8 mouse cellular contexts compared by ENCODE assay signal in genomic region chr17:12265969-12266925, GRCm38 (mm10). TPM values are rescaled to one million over a fixed set of nuclear protein-coding genes. Genes with fewer than 3 reads are reported as not detected.
DNase-seq lines count a peak whose midpoint lies in the region; ATAC-seq and TF ChIP-seq lines count a peak whose summit lies in the region.

No protein-coding gene starts in this region.

- H3K9me3 ChIP-seq in ES-E14 (ENCODE audit: control insufficient read depth, insufficient read depth, low read depth, low read length): no peaks in the 10 kb centered on the region
- H3K9me3 ChIP-seq in intestine, postnatal 0 days (ENCODE audit: control insufficient read depth): no peaks in the 10 kb centered on the region
- H3K9me3 ChIP-seq in stomach, embryonic 15.5 days: no peaks in the 10 kb centered on the region

- H3K9ac ChIP-seq in ES-E14 (ENCODE audit: insufficient read depth, low read depth, low read length, poor library complexity, severe bottlenecking): no peak overlapping the region
- H3K9ac ChIP-seq in intestine, postnatal 0 days (ENCODE audit: low read depth, low read length): no peak overlapping the region
- H3K9ac ChIP-seq in stomach, embryonic 15.5 days: no peak overlapping the region

- peak; percentile 68 for TF ChIP-seq CTCF in intestine, postnatal 0 days (IDR thresholded peaks at IDR 0.05; ENCODE audit: low read depth)

- in situ Hi-C loops in ES-E14 (cut with MboI; ENCODE audit: low sequenced_read_pairs in 2 of 2, unreplicated experiment in 2 of 2): no loop called here

- H3K27ac ChIP-seq in ES-E14 (ENCODE audit: insufficient read depth, low read depth, low read length, poor library complexity, severe bottlenecking): no peak overlapping the region
- no peak overlapping the region for H3K27ac ChIP-seq in intestine, postnatal 0 days (ENCODE audit: low read depth, low read length)
- peak overlapping the region; percentile 8; the same call in 1 of the 2 replicates for H3K27ac ChIP-seq in stomach, embryonic 15.5 days

- peaks cover 16% of the 10 kb centered on the region for H3K36me3 ChIP-seq in ES-E14 (ENCODE audit: control insufficient read depth, insufficient read depth, low read length, poor library complexity, severe bottlenecking)
- peaks cover 32% of the 10 kb centered on the region for H3K36me3 ChIP-seq in intestine, postnatal 0 days (ENCODE audit: control insufficient read depth, insufficient read depth)
- H3K36me3 ChIP-seq in stomach, embryonic 15.5 days: peaks cover 13% of the 10 kb centered on the region

- intact Hi-C loops in left cerebral cortex, postnatal 25 days (cut with DNase I): loop anchor here (1.0 to 2.0 kb wide), 2 partner anchors 52 to 101 kb away; partner anchors contain the start of gene Map3k4

- WGBS in intestine, postnatal 0 days: 64% methylated on average over 21 of the region's 21 CpGs
- 59% methylated on average over 21 of the region's 21 CpGs for WGBS in stomach, embryonic 15.5 days

- ATAC-seq in intestine, postnatal 0 days: peak; percentile 43
- ATAC-seq in stomach, embryonic 15.5 days (ENCODE audit: insufficient read depth, low FRiP score, low read depth): peak; percentile 65

- no peak overlapping the region for H3K4me3 ChIP-seq in ES-E14 (ENCODE audit: insufficient read depth in 1 of 2, low read depth in 1 of 2, low read length in 2 of 2, poor library complexity in 1 of 2, severe bottlenecking in 1 of 2)
- H3K4me3 ChIP-seq in intestine, postnatal 0 days (ENCODE audit: low read depth, low read length): no peak overlapping the region
- no peak overlapping the region for H3K4me3 ChIP-seq in stomach, embryonic 15.5 days (replicated peaks)

- peak; percentile 51 for DNase-seq in ES-E14 (ENCODE audit: low read depth, low spot score)
- DNase-seq in embryo, embryonic 10.5 days (ENCODE audit: low spot score): peak; percentile 55
- DNase-seq in gastrocnemius, postnatal 25 days: peak; percentile 61
- peak; percentile 67 to 85 for DNase-seq in left cerebral cortex, postnatal 25 days (ENCODE audit: low spot score in 2 of 2)
- peak; percentile 29 for DNase-seq in mesoderm, embryonic 11.5 days (ENCODE audit: low read depth, low spot score)
- no peak for DNase-seq in spleen, adult 18-20 months

- no peaks in the 10 kb centered on the region for H3K27me3 ChIP-seq in intestine, postnatal 0 days (replicated peaks; ENCODE audit: control insufficient read depth, insufficient read depth, low read length)
- no peaks in the 10 kb centered on the region for H3K27me3 ChIP-seq in stomach, embryonic 15.5 days (replicated peaks)

- H3K4me2 ChIP-seq in intestine, postnatal 0 days (replicated peaks; ENCODE audit: low read depth): no peak overlapping the region
- H3K4me2 ChIP-seq in stomach, embryonic 15.5 days: no peak overlapping the region

- H3K4me1 ChIP-seq in ES-E14 (ENCODE audit: control insufficient read depth in 2 of 2, insufficient read depth in 2 of 2, low read length in 2 of 2, poor library complexity in 1 of 2): peaks cover 0 to 5% of the 10 kb centered on the region in 2 experiments; a peak in 2 of 4 replicates
- no peaks in the 10 kb centered on the region for H3K4me1 ChIP-seq in intestine, postnatal 0 days (replicated peaks; ENCODE audit: control insufficient read depth, insufficient read depth, low read length)
- 0 out of 2 replicates have a peak, but pooled peaks cover 4% of the 10 kb centered on the region for H3K4me1 ChIP-seq in stomach, embryonic 15.5 days

TF ChIP-seq in ES-E14, 5 proteins besides CTCF, POLR2A, EP300 and RAD21:
- TF ChIP-seq MAFK (IDR thresholded peaks at IDR 0.05; ENCODE audit: insufficient read depth, low read depth, low read length) (no peak), HCFC1 (IDR thresholded peaks at IDR 0.05; ENCODE audit: borderline replicate concordance, insufficient read depth, low read length) (no peak), ZC3H11A (IDR thresholded peaks at IDR 0.05; ENCODE audit: borderline replicate concordance, low read depth, low read length) (no peak), CHD2 (IDR thresholded peaks at IDR 0.05; ENCODE audit: low read depth, low read length) (no peak), ZNF384 (IDR thresholded peaks at IDR 0.05; ENCODE audit: low read depth, low read length) (no peak)

RNA-seq across cellular contexts. Expression of gene Map3k4, which starts 52.3 kb away (rescaled TPM):
- total RNA-seq in ES-E14 (2012; rRNA removed): 31.7 and 34.7 TPM in 2 replicates
- 10 to 100 TPM; 25.5 to 25.7 TPM for total RNA-seq in gastrocnemius, postnatal 25 days (2021)
- 29.3 and 34.7 TPM in 2 replicates for polyA plus RNA-seq in intestine, postnatal 0 days (2015; fragmentation: Nextera tagmentation; extraction: Ambion mirVana)
- total RNA-seq in left cerebral cortex, postnatal 25 days (2021): 10 to 100 TPM; 39.4 to 44.4 TPM
- 55.9 and 56.3 TPM in 2 replicates for polyA plus RNA-seq in stomach, embryonic 15.5 days (2015; fragmentation: Nextera tagmentation; extraction: Ambion mirVana)

Comparison
In these comparisons a context has a peak if more than half of its experiments do, and no peak if none do; other contexts are left out.
1. DNase-seq: peak in ES-E14 (single experiment), embryo, embryonic 10.5 days (single experiment), gastrocnemius, postnatal 25 days (single experiment), left cerebral cortex, postnatal 25 days (2 of 2) and mesoderm, embryonic 11.5 days (single experiment); none in spleen, adult 18-20 months (0 of 2).